Mouse (Mus musculus) right cerebral cortex, adult 2 months (tissue): ENCODE measurements around the gene Ltb4r1.

Source experiments
- DNase-seq, 2 experiments: peaks; one replicate each; pipeline ENCODE4 v3.0.0; 2021 to 2022; ENCODE audit warnings: low spot score in 2 of 2

The Ltb4r1 gene

DNA sequence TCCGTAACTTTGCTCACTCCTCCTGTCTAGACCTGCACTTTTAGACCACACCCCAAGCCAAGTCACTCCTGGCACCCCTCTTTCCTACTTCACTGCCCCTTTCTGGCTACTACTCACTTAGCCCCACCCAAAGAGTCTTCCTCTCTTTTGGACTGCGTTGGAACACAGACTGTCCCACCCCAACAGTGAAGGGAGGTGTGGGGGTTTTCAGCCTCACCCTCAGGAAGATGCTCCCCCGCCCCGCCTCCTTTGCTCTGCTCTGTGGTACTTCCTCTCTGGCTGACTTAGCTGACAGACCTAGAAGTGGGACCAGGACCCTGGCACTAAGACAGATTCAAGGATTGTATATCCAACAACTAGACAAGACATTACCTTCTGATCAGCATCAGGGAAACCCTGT lies at the start of gene Ltb4r1:
TSS of gene Ltb4r1 (plus strand) at position 267 of the 400 bp plus-strand sequence.
- no peak for DNase-seq

DNA sequence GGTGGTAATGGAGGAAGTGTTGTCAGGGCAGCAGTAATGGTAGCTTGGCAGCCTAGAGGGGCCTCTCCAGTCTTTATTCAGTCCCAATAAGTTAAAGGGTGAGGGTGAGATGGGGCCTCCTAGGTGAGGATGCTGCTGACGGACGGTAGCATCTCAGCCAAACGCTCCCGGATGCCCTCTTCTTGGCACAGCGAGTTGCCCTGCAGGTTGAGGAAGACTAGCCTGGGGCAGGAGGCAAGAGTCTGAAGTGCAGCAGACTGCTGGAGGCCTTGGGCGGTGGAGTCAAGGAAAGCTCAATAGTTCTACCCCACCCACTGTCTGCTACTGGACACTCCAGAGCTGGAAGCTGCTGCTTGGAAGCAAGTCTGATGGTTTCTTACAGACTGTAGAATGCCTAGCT lies 49.5 kb upstream of the Ltb4r1 start:
- no peak for DNase-seq

DNA sequence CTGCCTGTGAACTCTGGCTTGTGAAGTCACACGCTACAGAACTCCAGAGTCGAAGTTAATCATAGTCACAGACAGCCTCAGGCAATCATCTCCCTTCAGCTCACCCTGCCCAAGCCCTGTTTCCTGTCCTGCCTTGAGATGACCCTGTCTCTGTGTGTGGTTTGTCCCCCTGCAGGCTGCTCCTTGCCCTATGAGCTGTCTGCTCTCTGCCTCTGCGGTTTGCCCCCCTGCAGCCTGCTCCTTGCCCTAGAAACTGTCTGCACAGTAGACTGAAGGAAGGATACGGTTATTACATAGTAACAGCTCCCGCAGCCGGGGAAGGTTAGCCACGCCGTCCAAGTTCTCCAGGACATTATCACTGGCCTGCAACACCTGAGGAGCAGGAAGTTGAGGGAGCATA lies 48.9 kb upstream of the Ltb4r1 start:
- no peak for DNase-seq

DNA sequence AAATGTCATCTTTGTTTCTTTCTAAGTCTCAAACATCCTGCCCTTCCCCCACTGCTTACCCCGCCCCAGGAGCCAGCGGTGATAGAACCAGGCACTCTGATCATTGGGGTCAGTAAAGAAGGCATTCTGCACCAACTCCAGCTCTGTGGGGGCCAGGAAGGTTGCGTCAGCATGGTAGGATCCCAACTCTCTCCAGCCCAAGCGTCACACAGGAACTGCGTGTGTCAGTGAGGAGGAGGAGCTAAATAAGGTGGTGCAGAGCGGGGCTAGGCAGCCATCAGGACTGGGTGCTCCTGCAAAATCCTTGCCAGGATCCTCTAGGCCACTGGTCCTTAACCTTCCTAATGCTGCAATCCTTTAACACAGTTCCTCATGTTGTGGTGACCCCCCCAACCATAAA lies 46.0 kb upstream of the Ltb4r1 start:
- DNase-seq: no peak

DNA sequence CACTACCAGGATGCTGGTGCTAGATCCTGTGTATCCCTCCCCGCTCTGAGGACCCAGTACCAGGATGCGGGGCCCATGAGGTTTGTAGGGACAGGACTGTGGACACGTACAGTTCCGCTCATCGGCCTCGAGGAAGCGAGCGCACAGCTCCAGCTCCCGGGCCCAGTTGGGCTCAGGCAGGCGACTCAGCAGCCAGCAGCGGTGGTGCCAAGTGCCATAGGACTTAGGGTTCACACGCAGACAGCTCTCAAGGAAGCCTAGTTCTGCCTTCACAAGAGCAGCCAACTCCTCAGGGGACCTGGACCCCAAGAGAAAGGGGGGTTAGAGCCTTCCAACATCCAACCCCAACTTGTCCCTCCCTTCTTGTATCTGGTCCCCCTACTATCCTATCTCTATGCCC lies 45.1 kb upstream of the Ltb4r1 start:
- no peak for DNase-seq

DNA sequence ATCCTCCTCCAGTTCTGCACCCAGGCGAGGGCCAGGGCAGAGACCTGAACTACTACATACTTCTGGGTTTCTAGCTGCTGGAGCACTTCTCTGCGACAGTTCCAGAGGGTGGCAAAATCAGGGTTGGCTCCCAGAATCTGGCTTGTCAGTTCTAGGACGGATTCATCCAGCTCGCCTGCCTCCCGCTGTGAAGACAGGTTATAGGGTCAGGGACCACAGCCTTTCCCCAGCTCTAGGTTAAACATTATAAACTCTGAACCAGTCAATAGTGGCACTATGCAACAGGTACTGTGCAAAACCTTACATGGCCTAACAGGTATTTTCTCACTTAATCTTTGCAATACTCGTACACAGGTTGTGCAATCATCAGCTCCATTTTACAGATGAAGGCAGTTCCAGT lies 44.7 kb upstream of the Ltb4r1 start:
- DNase-seq: no peak

DNA sequence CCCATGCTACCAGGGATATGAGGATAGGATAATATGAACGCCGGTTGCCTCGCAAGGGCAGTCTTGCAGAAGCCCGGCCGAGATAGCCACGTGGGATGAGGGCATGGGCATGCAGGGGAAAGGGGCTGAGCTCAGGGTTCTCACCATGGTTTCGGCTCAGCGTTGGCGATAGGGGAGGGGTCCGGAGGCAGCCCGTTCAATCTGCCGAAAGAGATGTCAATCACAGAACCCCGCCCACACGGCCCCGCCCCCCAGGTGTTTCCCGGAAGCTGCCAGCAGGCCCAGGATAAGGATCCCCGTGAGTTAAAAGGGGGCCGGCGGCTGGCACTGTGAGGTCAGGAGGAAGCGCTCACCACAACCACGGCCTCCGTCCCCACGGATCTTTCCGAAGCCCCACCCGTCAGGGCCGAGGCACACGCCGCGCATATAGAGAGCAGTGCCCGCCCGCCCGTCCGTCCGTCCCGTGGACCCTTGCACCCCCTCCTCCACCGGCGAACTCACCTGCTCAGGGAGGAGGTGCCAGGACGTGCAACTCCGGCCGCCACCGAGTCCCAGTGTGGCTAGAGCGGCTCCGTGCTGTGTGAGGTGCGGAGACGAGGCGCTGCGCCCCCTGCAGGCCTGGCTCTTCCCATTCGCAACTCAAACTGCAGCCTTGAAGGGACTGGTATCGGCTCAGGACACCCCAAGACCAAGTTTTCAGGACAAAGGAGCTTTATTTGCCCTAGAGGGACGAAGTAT lies 43.9 kb upstream of the Ltb4r1 start, which contains the start of gene Rabggta:
TSS of gene Rabggta (minus strand) at position 564 of the 738 bp plus-strand sequence.
- peak; percentile 91 to 97 for DNase-seq

DNA sequence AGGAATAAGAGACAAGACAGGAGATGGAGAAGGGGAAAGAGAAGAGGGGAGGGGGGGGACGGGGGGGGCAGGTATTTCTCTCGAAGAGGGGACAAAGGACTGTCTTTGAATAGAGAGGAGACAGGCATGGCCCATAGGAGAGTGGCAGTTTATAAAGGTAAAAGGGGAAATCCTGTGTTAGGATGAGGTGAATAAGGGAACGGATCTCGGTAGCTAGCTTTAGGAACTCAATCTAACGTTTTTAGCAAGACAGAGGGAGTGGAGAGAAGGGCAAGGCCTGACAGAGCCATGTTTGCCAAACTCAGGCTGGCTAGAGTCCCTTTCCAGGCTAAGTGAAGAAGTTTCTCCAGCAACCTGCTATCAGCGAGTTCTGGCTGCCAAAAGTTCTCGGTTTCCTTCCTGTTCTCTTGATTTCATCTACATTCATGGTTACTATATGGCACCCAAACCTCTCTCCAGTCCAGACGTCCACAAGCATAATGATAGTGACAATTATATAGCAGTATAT lies 43.3 kb upstream of the Ltb4r1 start:
- no peak for DNase-seq

DNA sequence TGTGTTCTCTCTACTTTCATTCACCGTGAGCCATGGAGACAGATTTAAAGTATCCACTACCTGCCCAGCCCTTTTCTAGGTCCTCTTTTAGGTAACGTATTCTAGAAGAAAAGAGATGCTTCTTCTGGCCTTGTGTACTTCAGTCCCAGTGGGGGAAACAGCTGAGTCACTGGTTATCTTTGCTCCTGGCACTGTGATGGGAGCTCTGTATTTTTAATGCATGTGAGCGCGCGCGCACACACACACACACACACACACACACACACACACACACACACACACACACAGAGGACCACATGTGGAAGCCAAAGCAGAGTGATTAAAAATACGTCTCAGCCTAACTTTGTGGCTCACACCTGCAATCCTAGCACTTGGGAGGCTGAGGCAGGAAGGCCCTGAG lies 42.3 kb upstream of the Ltb4r1 start:
- no peak for DNase-seq

DNA sequence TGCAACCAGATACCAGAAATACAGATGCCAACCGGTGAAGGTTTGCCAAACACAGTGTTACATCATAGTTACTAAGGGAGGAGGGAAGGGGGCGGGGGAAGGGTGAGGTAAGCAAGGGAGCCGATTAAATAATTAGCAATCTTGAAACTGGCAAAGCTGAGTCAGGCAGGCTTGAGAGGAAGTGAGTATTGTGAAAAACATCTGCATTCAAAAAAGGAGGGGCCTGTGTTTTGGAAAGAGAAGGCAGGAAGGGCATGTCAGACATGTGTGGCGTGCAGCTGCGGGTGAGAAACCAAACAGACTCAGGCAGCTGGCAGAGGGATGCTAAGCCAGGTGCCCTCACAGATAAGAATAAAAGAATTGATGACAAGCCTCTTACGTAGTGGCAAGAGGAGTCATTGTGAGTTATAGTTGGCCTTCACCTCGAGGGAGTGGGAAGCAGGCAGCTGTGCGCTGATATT lies 41.3 kb upstream of the Ltb4r1 start:
- DNase-seq: no peak

DNA sequence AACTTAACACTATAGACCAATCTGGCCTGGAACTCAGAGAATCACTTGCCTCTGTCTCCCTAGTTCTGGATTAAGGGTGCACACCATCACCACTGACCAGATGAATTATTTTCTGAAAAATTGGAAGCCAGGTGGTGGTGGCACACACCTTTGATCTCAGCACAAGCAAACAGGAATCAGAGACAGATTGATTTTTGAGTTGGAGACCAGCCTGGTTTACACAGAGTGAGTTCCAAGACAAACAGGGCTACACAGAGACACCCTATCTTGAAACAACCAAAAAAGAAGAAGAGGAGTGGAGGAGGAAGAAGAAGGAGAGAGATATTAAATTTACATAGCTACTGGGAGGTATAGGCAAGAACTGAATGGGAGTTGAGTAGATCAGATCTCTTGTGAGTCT lies 39.5 kb upstream of the Ltb4r1 start:
- DNase-seq: no peak

DNA sequence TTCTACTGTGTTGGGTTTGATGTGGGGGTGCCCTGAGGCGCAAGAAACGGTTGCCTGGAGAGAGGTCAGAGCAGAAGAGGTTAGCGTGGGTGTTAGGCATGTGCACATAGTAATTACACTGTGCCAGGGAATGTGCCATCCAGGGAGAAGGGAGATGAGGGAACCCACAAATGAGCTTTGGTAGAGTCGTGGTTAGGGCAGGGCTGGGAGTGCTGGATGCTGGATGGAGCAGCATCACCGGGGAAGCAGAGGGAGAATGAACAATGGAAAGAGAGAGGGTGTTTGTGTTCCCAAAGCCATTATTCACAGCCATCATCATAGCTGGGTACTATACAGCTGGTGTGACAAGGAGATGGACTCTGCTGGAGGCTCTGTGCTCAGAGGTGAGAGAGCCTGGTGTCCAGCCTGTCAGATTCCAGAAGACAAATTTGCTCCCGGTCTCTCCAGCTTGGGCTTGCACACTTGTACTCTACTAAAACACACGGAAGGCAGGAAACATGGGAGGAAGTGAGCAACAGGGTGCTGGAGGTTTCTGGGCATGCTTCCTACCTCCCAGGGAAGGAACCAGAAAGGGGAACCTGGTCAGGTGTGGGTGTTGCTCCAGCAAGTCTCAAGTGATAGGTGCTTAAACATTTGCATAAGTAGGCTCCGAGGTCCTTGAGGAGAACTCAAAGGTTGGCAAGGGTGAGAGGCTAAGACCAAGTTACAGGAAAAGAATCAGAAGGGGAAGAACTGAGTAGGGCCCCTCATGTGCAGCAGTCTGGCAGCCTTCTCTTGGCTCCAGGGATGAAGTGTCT lies 37.7 kb upstream of the Ltb4r1 start:
- no peak for DNase-seq

DNA sequence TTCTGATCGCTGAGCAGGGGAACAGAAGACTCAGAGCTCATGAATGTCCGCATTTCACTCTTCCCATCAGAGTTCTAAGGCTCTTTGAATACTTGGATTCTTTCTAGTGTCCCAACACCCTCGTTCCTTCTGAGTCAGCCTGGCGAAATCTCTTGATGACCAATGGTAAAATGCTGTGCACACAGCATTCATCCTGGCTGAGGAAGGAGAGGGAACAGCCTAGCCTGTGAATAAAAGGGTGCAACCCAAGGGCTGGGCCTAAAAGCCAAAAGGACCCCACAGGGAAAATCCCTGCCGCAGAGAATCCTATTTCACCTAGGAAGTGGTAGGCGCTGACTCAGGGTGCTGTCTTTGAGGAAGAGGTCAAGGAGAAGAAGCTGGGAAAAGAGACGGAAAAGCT lies 35.6 kb upstream of the Ltb4r1 start:
- DNase-seq: no peak

DNA sequence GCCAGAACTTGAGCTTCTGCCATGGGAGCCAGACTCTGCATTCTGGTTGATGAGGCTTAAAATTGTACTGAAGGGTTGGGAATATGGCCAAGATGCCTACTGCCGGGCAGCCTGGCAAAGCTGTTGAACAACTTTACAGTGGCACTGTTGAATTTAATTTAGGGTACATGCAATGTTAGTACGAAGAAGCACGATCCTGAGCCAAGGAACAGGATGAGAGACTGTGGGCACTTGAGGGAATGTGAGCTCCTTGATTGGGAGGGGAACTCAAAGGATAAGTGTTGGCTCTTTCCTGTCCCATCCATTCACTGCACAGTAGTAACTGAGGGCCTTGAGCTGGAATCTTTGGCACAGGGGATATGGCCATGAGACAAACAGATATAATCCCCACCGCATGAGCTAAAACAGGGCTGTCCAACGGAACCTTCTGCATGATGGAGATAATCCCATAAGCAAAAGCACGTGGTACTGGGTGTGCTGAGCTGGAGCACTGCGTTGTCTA lies 35.2 kb upstream of the Ltb4r1 start:
- DNase-seq: peak; percentile 27 to 29

DNA sequence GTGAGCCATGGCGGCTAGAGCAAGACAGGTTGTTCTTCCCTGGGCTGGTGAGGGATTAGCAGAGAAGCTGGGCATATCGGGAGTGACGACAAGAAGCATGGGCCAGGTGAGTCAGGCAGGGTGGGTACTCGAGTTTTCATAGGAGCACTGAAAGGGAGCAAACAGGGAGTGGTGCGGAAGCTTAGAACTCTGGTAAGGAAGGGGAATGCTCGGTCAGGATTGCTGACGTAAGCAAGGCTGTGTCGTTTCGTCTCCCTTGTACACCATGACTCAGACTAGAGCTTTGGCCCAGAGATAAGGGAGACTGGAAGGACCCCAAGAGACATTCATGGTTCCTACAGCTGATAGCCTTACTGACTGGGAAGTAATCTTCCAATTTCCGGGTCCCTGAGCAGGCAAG lies 31.9 kb upstream of the Ltb4r1 start:
- DNase-seq: no peak

DNA sequence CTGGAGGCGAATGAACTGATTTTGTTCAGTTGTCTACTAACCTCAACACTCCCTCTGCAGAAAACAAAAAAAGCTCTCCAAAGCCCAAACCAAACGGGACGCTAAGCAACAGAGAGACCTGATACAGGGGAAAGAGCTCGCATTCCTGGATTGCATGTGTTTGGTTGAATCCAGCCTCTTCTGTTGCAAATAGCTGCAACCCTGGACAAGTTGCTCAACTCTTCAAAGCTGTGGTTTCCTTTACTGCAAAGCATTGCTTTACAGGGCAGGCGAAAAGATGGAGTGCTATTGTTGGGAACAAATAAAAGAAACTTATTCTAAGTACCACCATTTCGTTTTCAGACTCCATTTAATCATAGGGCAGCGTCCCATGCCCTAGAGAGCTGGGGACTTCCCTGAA lies 30.9 kb upstream of the Ltb4r1 start:
- no peak for DNase-seq

DNA sequence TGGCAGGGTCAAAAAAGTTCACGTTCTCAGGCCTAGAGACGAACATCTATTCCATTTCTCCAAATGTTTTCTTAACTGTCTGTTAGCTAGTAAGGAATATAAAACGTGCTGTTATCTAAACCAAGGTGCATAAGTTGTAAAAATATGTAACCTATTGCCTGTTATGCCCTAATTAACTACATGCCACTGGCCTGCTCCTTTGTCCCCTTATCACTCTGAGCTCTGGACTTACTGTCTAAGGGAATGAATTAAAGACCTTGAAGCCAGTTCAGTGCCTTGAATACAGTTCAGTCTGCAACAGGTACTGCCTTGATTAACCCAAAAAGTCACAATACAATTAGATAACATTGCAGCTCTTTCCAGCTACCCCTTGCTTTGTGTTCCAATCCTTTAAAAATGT lies 30.4 kb upstream of the Ltb4r1 start:
- DNase-seq: no peak

DNA sequence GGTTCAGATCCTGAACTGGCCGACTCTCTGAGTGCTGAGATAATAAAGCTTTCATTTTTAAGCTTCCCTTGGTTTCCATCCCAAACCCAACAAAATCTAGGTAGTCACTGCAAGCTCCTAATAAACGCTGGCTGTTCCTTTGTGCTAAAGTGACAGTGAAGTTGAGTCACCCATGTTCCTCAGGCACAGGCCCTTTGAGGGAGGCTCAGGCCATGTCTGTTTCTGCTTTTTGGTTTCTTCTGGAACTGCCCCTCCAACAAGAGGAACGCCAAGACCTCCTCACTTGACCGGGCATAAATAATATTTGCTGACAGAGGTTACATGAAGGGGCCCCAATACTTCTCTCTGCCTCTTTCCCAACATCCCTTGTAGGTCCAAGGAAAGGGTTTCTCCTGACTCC lies 30.0 kb upstream of the Ltb4r1 start:
- DNase-seq: no peak

DNA sequence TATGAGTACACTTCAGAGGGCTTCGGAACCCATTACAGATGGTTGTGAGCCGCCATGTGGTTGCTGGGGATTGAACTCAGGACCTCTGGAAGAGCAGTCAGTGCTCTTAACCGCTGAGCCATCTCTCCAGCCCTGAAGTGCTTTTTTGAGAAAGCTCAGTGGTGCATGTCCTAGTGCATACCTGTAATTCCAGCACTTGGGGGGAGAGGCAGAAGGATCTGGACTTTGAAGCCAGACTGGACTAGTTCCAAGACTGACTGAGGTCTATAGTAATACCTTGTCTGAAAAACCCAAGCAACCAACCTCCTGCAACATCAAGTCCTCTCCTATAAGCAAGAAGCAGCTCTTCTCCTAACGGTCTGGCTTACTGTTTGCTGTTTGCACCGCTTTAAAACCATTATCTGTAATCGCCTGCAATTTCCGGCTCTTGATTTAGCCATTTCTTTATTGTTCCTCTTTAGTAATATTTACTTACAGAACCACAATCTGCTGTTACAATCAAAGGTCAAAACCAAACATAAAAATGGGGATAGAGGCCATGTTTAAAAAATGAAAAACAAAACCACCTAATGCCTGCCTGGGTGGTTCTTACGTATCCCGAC lies 28.6 kb upstream of the Ltb4r1 start:
- DNase-seq: no peak

DNA sequence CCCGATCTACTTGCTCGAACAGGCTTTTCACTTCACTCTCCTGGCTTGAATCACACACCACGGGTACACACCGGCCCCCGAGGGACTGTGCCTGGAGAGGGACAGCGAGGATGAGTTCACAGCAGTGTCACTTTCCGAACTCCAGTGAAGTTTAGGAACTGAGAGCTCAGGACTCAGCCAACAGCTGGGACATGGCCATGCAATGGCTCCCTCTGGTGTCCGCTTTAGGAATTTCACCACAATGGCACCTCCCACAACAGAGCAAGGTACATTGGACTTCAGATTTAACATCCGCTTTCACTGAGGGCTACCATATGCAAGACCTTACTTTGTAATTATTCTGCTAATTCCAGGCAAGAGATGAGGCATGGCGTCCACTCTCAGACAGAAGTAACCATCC lies 22.1 kb upstream of the Ltb4r1 start:
- DNase-seq: peak; percentile 87 to 91

DNA sequence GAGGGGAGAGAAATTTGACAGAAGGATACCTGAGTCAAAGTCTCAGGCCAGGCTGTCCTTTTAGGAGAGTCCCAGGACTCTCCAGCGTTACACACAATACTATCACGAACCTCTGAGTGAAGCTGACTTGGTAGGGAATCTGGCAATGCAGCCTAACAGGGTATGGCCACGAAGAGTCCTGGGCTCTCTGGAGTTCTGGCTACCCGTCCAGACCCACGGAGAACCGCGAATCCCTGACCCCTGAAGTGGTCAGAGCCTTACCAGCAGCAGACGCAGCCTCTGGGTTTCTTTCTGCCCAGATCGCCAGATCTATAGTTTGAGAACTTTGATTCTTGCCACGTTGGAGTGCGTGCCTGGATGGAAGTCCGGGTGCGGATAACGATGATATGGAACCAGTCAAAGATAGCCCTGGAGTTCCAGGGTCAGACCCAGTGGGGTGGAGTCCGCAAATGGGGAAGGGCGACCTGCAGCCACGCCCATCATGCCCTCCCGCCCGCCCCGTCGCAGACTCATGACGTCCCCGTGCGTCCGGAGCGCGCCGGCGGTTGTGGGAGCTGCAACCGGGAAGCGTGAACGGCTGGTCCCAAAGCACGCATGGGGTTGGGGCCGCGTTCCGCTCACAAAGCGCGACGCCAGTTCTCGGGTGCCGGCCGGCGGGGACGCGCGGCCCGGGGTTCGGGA lies 20.4 kb upstream of the Ltb4r1 start, which contains the start of the genes Dhrs1 and Nop9:
TSS of gene Dhrs1 (minus strand) at position 511 of the 681 bp plus-strand sequence.
TSS of gene Nop9 (plus strand) at position 514 of the 681 bp plus-strand sequence.
- DNase-seq: peak; percentile 78 to 87

DNA sequence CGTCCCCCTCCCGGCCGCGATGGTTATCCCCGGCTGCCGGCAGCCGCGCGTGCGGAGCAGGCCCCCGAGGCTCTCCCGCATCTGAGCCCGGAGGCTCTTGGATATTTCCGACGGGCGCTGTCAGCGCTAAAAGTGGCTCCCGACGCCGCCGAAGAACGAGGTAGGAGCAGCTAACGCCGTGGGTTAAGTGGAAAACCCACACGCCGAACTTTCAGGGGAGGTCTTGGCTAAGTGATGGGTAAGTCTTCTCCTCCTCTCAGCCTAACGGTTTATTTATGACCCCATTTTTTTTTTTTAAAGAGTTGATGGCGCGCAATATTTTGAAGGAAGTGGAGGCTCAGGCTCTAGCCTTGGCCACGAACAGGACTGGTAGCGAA lies 19.9 kb upstream of the Ltb4r1 start:
- no peak for DNase-seq
